Mouse (Mus musculus) small intestine, adult 2 months (tissue): ENCODE results near the gene Agrp.

Experiments used
- CTCF ChIP-seq: fragments of 200-500 bp; IDR thresholded peaks from 2 replicates; pipeline ENCODE4 v1.5.1; 2012; ENCODE audit warnings: low read depth, mild to moderate bottlenecking, control low read depth, inconsistent platforms, low read length, moderate library complexity, mixed read lengths; ENCODE audit not compliant: insufficient replicate concordance, insufficient read length; ENCODE audit errors: extremely low read depth
- POLR2A ChIP-seq: fragments of 200-500 bp; IDR thresholded peaks from 2 replicates; pipeline ENCODE4 v1.6.1; 2012; ENCODE audit warnings: low read depth, mild to moderate bottlenecking, control low read depth, inconsistent platforms, low read length, moderate library complexity

- TF ChIP-seq CTCF = peak; percentile 80; the same call in 1 of the 2 replicates
- TF ChIP-seq POLR2A = no peak
Measured at GRCm38 (mm10) chr8:105554087-105554486, 83.1 kb downstream of the Agrp start.
